Mouse (Mus musculus) erythroid progenitor cell, adult 5-6 weeks (primary cell): ENCODE data around the gene Zc3hav1. TPM values are rescaled to one million over a fixed set of nuclear protein-coding genes. Genes with fewer than 3 reads are reported as not detected.

Source experiments
- ATAC-seq: replicated peaks from 2 replicates; pipeline ENCODE4 v1.8.0; 2016; ENCODE audit warnings: moderate number of reproducible peaks, mild to moderate bottlenecking, moderate TSS enrichment, inconsistent platforms; ENCODE audit not compliant: poor library complexity, low FRiP score, severe bottlenecking
- total RNA-seq, 2 experiments: library from RNA; stranded (forward) in 1 of 2; stranded (reverse) in 1 of 2; fragments of 150-400 nt in 1 of 2; fragments of 186-747, 209-891 nt in 1 of 2; gene quantifications; 2 replicates each; pipeline versions ENCODE4 v1.2.3 to v1.2.4; 2015 to 2017; ENCODE audit warnings: low replicate concordance in 2 of 2

Gene Zc3hav1
- total RNA-seq, 2 experiments from 2014 or later: 161 to 185 TPM

DNA sequence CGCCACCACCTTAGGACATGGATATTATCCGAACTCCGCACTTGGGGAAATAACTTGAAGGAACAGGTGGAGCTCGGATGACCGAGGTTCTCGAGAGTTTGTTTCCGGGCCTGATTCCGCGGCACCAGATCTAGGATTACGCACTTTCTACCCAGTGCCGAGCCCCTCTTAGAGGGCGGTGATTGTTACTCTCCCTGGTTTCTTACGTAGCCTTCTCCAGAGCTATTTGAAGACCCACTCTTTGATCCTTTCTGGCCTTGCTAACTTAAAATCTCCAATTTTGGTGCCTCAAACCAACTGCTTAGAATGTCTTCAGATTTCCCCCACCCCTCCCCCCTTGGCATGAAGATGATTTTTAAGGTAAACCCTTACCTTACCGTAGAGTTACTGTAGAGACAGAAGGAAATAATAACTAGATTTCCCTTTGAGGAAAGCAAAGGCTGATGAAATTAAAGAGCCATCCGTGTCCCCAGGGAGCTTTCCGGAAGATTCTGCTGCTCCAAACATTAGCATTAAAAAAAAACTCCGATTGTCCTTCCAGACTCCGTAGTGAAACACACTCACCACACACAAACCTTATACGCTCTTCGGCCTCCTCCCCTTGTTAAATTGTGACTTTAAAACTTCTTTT lies 435 bp upstream of the Zc3hav1 start:
- peak; percentile 28 for ATAC-seq

- ATAC-seq: peak; percentile 32; the same call in 1 of the 2 replicates
Observed at GRCm38 (mm10) chr6:38353181-38353580, 1.2 kb downstream of the Zc3hav1 start.

DNA sequence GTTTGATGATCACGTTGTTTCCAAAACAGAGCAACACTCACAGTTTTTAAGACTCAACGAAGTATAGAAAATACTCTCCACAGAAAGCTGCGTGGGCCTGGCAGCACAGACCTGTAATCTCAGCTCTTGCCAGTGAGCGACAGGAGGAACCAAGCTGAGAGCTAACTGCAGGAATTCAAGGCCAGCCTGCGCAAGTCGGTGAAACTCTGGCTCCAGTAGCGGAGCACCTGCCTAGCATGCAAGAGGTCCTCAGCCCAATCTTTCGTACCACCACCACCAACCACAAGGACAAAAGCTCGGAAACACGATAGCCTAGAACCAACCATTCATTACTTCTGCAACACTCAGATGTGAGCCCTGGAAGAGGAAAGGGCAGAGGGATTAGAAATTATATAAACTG lies 2.0 kb downstream of the Zc3hav1 start:
- ATAC-seq: peak; percentile 46

GRCm38 (mm10) chr6:38351930-38352329 lies 2.5 kb downstream of the Zc3hav1 start:
- ATAC-seq: no peak

GRCm38 (mm10) chr6:38349806-38350205 lies 4.6 kb downstream of the Zc3hav1 start:
- no peak for ATAC-seq

GRCm38 (mm10) chr6:38348811-38349453 lies 5.5 kb downstream of the Zc3hav1 start:
- no peak for ATAC-seq

DNA sequence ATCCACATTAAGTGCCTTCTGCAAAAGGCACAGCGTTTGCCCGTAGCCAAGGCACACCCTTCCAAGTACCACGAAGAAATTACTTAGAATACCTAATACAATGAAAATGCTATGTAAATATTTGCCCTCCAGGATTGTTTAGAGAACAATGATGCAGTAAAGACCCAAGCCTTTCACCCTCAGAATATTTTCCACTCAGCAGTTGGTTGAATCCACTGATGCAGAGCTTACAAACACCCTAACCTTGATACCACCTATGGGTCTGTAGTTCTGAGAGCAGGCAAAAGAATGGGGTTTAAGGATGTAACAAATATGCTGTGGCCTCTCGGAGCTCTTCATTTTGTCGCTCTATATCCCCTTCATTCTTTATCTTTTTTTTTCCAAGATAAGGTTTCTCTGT lies 6.5 kb downstream of the Zc3hav1 start:
- ATAC-seq: no peak

- ATAC-seq: peak; percentile 77
Observed at GRCm38 (mm10) chr6:38345796-38346195, 8.6 kb downstream of the Zc3hav1 start.

- ATAC-seq: no peak
Observed at GRCm38 (mm10) chr6:38344006-38344670, 10.3 kb downstream of the Zc3hav1 start.

DNA sequence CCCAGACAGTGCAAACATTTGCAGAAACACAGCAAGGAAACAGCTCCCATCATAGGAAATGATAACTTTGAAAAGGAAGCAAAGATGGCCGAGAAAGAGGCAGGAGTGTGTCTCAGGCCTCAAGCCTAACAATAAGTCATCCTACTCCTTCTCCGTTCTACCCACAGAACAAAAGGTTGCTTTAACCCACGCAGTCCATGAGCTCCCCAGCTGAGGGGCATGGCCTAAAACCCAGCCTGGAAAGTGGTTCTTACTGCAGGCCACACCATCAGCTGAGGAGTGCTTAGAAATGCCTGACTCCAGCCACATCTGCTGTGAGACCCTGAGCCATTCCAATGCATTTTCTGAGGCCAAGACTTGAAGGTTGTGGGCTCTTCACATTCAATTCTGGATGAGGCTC lies 10.8 kb downstream of the Zc3hav1 start:
- no peak for ATAC-seq

DNA sequence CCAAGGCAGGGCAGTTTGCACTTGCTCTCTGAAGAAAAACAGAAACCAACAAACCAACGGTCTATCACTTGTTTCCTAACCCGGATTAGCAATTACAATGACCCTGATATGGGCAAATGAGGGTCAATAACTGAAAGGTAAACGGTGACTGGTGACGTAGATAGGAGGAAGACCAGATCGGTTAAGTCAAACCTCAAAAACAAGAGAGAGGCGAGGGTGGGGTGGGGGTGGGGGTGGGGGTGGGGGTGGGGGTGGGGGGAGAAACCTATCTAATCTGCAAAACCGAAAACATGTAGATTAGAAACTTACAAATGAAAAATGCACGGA lies 11.8 kb downstream of the Zc3hav1 start:
- no peak for ATAC-seq

GRCm38 (mm10) chr6:38341751-38342665 lies 12.4 kb downstream of the Zc3hav1 start:
- ATAC-seq: peak; percentile 86

DNA sequence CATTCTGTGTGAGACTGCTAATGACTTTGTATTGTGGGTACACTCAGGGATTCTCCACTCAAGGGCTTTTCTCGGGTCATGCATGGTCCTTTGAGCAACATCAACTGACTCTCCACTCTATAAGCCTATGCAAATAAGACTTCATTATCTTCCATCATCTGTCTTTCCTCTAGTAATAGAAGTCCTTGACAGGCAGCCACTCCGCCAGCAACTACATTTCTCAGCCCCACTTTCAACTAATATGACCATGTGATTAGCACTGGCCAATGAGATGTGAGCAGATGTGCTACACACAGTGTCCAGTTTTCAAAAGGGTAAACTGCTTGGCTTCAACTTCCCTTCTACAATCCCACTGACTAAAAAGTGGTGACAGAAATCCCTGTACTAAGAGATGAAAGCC lies 15.3 kb downstream of the Zc3hav1 start:
- no peak for ATAC-seq

DNA sequence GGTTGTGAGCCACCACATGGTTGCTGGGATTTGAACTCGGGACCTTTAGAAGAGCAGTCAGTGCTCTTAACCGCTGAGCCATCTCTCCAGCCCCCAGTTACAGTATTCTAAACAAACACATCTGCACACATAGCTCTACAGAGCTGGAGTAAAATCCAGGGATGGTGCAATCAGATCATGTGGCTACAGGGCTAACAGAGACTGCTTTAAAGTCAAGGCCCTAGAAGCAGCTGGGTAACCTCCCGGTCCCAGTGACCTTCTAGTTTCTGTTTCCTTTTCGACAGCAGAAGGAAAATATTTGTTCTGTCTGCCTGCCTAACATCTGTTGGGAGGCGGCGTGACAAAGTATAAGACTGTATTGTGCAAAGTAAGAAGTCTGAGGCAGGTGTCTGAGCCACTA lies 16.5 kb downstream of the Zc3hav1 start:
- no peak for ATAC-seq

DNA sequence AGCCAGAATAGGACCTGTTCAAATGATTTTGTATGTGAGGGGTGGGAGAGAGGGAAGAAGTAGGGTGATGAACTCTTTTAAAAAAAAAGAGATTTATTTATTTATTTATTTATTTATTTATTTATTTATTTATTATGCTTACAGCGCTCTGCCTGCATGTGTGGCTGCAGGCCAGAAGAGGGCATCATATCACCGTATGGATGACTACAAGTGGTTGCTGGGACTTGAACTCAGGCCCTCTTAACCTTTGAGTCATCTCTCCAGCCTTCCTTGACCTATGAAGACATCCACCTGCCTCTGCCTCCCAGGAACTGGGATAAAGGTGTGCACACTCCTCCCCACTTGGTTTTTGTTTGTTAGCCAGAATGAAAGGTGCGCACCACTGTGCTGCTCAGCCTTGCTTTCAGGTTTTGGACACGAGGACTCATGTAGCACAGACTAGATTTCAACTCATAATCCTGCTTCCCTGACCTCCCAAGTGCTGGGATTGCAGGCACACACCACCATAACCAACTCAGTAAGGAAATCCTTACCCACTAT lies 17.2 kb downstream of the Zc3hav1 start:
- no peak for ATAC-seq

GRCm38 (mm10) chr6:38335264-38335663 lies 19.1 kb downstream of the Zc3hav1 start:
- ATAC-seq: no peak

- peak; percentile 67; the same call in 1 of the 2 replicates for ATAC-seq
Observed at GRCm38 (mm10) chr6:38326596-38326995, 27.8 kb downstream of the Zc3hav1 start.

DNA sequence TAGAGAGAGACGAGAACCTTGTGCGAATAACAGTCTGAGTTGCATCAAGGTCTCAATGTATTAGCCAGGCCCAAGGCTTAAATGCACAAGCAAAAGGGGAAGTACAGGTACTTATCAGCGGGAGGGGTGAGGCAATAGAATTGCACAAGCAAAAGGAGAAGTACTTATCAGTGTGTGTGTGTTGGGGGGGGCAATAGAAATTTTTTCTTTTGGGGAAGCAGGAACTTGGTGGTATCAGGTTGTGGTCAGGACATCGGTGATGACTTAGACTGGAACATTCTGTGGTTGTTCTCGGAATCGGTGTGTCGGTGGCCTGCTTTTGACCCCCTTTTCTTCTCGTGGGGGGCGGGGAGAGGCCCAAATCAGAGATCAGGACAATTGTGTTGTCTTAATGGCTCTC lies 33.8 kb downstream of the Zc3hav1 start:
- no peak for ATAC-seq

DNA sequence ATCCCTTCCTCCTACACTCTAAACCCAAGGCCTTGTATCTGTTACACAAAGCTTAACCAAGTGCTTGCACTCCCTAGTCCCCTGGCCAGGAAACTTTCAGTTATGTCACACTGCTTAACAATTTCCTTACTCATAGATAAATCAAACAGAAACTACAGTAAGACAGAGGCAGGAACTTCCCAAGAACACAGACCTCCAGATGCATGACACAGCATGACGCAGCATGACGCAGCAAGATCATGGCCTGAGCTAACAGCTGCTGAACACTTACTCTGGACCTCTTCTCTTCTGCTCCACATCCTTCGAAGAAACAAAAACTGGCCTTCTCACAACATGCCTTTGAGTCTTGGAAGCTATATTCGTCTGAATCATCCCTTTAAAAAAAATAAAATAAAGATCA lies 38.4 kb downstream of the Zc3hav1 start:
- peak; percentile 91 for ATAC-seq

GRCm38 (mm10) chr6:38309741-38310140 lies 44.7 kb downstream of the Zc3hav1 start:
- ATAC-seq: no peak
